Mouse (Mus musculus) lung, adult 2 months (tissue): ENCODE data around the gene Snrpc.

Experiments used
- CTCF ChIP-seq: fragments of 200-500 bp; IDR thresholded peaks from 2 replicates; pipeline ENCODE4 v1.5.1; 2011; ENCODE audit warnings: mild to moderate bottlenecking, low read length, control low read depth; ENCODE audit not compliant: insufficient read depth
- POLR2A ChIP-seq: fragments of 200-500 bp; IDR thresholded peaks from 2 replicates; pipeline ENCODE4 v1.6.1; 2011; ENCODE audit warnings: low read depth, mild to moderate bottlenecking, control low read depth, low read length, borderline replicate concordance; ENCODE audit errors: extremely low read depth

DNA sequence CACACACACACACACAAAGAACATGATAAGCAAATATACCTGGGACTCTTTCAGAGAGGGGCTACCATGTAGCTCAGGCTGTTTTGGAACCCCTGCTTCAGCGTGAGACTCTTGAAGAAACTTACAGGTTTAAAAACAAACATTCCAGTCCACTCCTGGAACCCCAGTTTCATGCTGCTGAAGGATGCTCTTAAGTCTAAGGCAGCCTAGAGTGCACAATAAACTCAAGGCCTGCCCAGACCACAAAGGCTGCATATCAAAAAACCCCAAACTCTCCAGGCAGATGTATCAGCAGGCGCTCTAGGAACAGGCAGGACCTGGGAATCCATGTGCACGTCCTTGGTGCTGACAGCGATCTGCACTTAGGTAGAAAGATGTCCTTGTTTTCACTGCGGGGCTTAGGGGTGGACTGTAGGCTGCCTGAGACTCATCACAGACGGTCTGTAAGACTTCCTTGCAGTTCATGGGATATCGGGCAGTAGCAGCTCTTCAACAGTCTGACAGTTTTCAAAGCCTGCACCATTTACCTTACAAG lies 33.7 kb upstream of the Snrpc start:
- TF ChIP-seq CTCF = no peak
- TF ChIP-seq POLR2A = no peak
